Mouse (Mus musculus): ENCODE results near the gene Asap3. TPM values are rescaled to one million over a fixed set of nuclear protein-coding genes. Genes with fewer than 3 reads are reported as not detected.

The Asap3 gene
- total and polyA plus RNA-seq, 2 experiments = 3.3 to 5.8 TPM

- Histone ChIP-seq H3K27me3 (ENCODE audit: control insufficient read depth, insufficient read depth, low read length) (no peaks in the 10 kb centered on the region), H3K4me3 (ENCODE audit: insufficient read depth, low read depth, low read length) (no peak overlapping the region), H3K4me1 (ENCODE audit: control insufficient read depth, insufficient read depth, low read length) (no peaks in the 10 kb centered on the region), H3K79me2 (ENCODE audit: control insufficient read depth, insufficient read depth, low read length) (no peaks in the 10 kb centered on the region), H3K27ac (replicated peaks; ENCODE audit: insufficient read depth, low read depth, low read length) (no peak overlapping the region), H3K36me3 (ENCODE audit: control insufficient read depth, insufficient read depth, low read length) (no peaks in the 10 kb centered on the region), H3K9ac (ENCODE audit: low read depth, low read length) (no peak overlapping the region)
- no peak for DNase-seq (ENCODE audit: extremely low read depth, low read depth, low spot score)
- TF ChIP-seq POLR2A (IDR thresholded peaks at IDR 0.05; ENCODE audit: extremely low read depth, insufficient read depth, low read length) = no peak
- TF ChIP-seq CTCF (IDR thresholded peaks at IDR 0.05; ENCODE audit: low read depth, low read length) = no peak
- WGBS = 90% methylated on average over 9 of the region's 9 CpGs
Measured at GRCm38 (mm10) chr4:136195629-136196028, 10.5 kb upstream of the Asap3 start.

GRCm38 (mm10) chr4:136196201-136196600 lies 10.0 kb upstream of the Asap3 start:
- no peaks in the 10 kb centered on the region for H3K27me3 ChIP-seq (ENCODE audit: control insufficient read depth, insufficient read depth, low read length)
- no peak overlapping the region for H3K27ac ChIP-seq (replicated peaks; ENCODE audit: insufficient read depth, low read depth, low read length)
- WGBS = 54% methylated on average over 9 of the region's 10 CpGs
- no peaks in the 10 kb centered on the region for H3K4me1 ChIP-seq (ENCODE audit: control insufficient read depth, insufficient read depth, low read length)
- DNase-seq (ENCODE audit: extremely low read depth, low read depth, low spot score) = no peak
- no peaks in the 10 kb centered on the region for H3K36me3 ChIP-seq (ENCODE audit: control insufficient read depth, insufficient read depth, low read length)
- no peak for TF ChIP-seq POLR2A (IDR thresholded peaks at IDR 0.05; ENCODE audit: extremely low read depth, insufficient read depth, low read length)
- TF ChIP-seq CTCF (IDR thresholded peaks at IDR 0.05; ENCODE audit: low read depth, low read length) = no peak
- no peak overlapping the region for H3K9ac ChIP-seq (ENCODE audit: low read depth, low read length)
- H3K79me2 ChIP-seq (ENCODE audit: control insufficient read depth, insufficient read depth, low read length) = no peaks in the 10 kb centered on the region
- H3K4me3 ChIP-seq (ENCODE audit: insufficient read depth, low read depth, low read length) = no peak overlapping the region

GRCm38 (mm10) chr4:136198846-136199245 lies 7.3 kb upstream of the Asap3 start:
- Histone ChIP-seq H3K4me3 (ENCODE audit: insufficient read depth, low read depth, low read length) (no peak overlapping the region), H3K9ac (ENCODE audit: low read depth, low read length) (no peak overlapping the region), H3K27ac (replicated peaks; ENCODE audit: insufficient read depth, low read depth, low read length) (no peak overlapping the region), H3K36me3 (ENCODE audit: control insufficient read depth, insufficient read depth, low read length) (no peaks in the 10 kb centered on the region), H3K79me2 (ENCODE audit: control insufficient read depth, insufficient read depth, low read length) (no peaks in the 10 kb centered on the region), H3K4me1 (ENCODE audit: control insufficient read depth, insufficient read depth, low read length) (no peaks in the 10 kb centered on the region), H3K27me3 (ENCODE audit: control insufficient read depth, insufficient read depth, low read length) (no peaks in the 10 kb centered on the region)
- TF ChIP-seq POLR2A (IDR thresholded peaks at IDR 0.05; ENCODE audit: extremely low read depth, insufficient read depth, low read length) (no peak), CTCF (IDR thresholded peaks at IDR 0.05; ENCODE audit: low read depth, low read length) (no peak)
- 87% methylated on average over 7 of the region's 7 CpGs for WGBS
- no peak for DNase-seq (ENCODE audit: extremely low read depth, low read depth, low spot score)

GRCm38 (mm10) chr4:136199562-136200292 lies 6.4 kb upstream of the Asap3 start:
- Histone ChIP-seq H3K36me3 (ENCODE audit: control insufficient read depth, insufficient read depth, low read length) (no peaks in the 10 kb centered on the region), H3K4me3 (ENCODE audit: insufficient read depth, low read depth, low read length) (no peak overlapping the region), H3K79me2 (ENCODE audit: control insufficient read depth, insufficient read depth, low read length) (no peaks in the 10 kb centered on the region), H3K4me1 (ENCODE audit: control insufficient read depth, insufficient read depth, low read length) (peaks cover 2% of the 10 kb centered on the region; the same call in 1 of the 2 replicates), H3K27me3 (ENCODE audit: control insufficient read depth, insufficient read depth, low read length) (no peaks in the 10 kb centered on the region), H3K9ac (ENCODE audit: low read depth, low read length) (no peak overlapping the region), H3K27ac (replicated peaks; ENCODE audit: insufficient read depth, low read depth, low read length) (no peak overlapping the region)
- TF ChIP-seq POLR2A (IDR thresholded peaks at IDR 0.05; ENCODE audit: extremely low read depth, insufficient read depth, low read length) = no peak
- TF ChIP-seq CTCF (IDR thresholded peaks at IDR 0.05; ENCODE audit: low read depth, low read length) = peak; percentile 89
- peak; percentile 51 for DNase-seq (ENCODE audit: extremely low read depth, low read depth, low spot score)
- 24% methylated on average over 9 of the region's 9 CpGs for WGBS

- H3K27ac ChIP-seq (replicated peaks; ENCODE audit: insufficient read depth, low read depth, low read length) = no peak overlapping the region
- no peaks in the 10 kb centered on the region for H3K36me3 ChIP-seq (ENCODE audit: control insufficient read depth, insufficient read depth, low read length)
- H3K9ac ChIP-seq (ENCODE audit: low read depth, low read length) = no peak overlapping the region
- no peaks in the 10 kb centered on the region for H3K79me2 ChIP-seq (ENCODE audit: control insufficient read depth, insufficient read depth, low read length)
- H3K4me1 ChIP-seq (ENCODE audit: control insufficient read depth, insufficient read depth, low read length) = peaks cover 6% of the 10 kb centered on the region; the same call in 1 of the 2 replicates
- no peak for DNase-seq (ENCODE audit: extremely low read depth, low read depth, low spot score)
- H3K4me3 ChIP-seq (ENCODE audit: insufficient read depth, low read depth, low read length) = no peak overlapping the region
- 8% methylated on average over 9 of the region's 9 CpGs for WGBS
- no peak for TF ChIP-seq POLR2A (IDR thresholded peaks at IDR 0.05; ENCODE audit: extremely low read depth, insufficient read depth, low read length)
- peak; percentile 93 for TF ChIP-seq CTCF (IDR thresholded peaks at IDR 0.05; ENCODE audit: low read depth, low read length)
- no peaks in the 10 kb centered on the region for H3K27me3 ChIP-seq (ENCODE audit: control insufficient read depth, insufficient read depth, low read length)
Measured at GRCm38 (mm10) chr4:136202509-136202908, 3.7 kb upstream of the Asap3 start.

- Histone ChIP-seq H3K9ac (ENCODE audit: low read depth, low read length) (no peak overlapping the region), H3K79me2 (ENCODE audit: control insufficient read depth, insufficient read depth, low read length) (peaks cover 7% of the 10 kb centered on the region; the same call in 1 of the 2 replicates), H3K27me3 (ENCODE audit: control insufficient read depth, insufficient read depth, low read length) (no peaks in the 10 kb centered on the region), H3K4me1 (ENCODE audit: control insufficient read depth, insufficient read depth, low read length) (peaks cover 6% of the 10 kb centered on the region; the same call in 1 of the 2 replicates), H3K4me3 (ENCODE audit: insufficient read depth, low read depth, low read length) (no peak overlapping the region), H3K36me3 (ENCODE audit: control insufficient read depth, insufficient read depth, low read length) (no peaks in the 10 kb centered on the region), H3K27ac (replicated peaks; ENCODE audit: insufficient read depth, low read depth, low read length) (no peak overlapping the region)
- no peak for TF ChIP-seq POLR2A (IDR thresholded peaks at IDR 0.05; ENCODE audit: extremely low read depth, insufficient read depth, low read length)
- no peak for TF ChIP-seq CTCF (IDR thresholded peaks at IDR 0.05; ENCODE audit: low read depth, low read length)
- DNase-seq (ENCODE audit: extremely low read depth, low read depth, low spot score) = peak; percentile 81
- 19% methylated on average over 2 of the region's 2 CpGs for WGBS
Measured at GRCm38 (mm10) chr4:136204775-136205174, 1.4 kb upstream of the Asap3 start.

All from liver, adult 2 months (tissue).